Mouse (Mus musculus) intestine, embryonic 14.5 days (tissue): ENCODE data around the gene Pole2. TPM values are rescaled to one million over a fixed set of nuclear protein-coding genes. Genes with fewer than 3 reads are reported as not detected.
"Not testable (repeated sequence)": the region's sequence is repeated elsewhere in the genome, so short reads cannot be mapped to it uniquely, and the experiment has no call there.

Experiments used
- ATAC-seq: fragments of 200-750 bp; cut with Nextera tagmentation; replicated peaks from 2 replicates; pipeline ENCODE4 v1.8.0; 2017; ENCODE audit warnings: low read depth, moderate number of reproducible peaks, moderate TSS enrichment, moderate library complexity; ENCODE audit not compliant: low FRiP score, low TSS enrichment
- DNase-seq: peaks from one replicate; pipeline ENCODE4 v3.0.0-alpha.2; 2018; ENCODE audit warnings: low spot score
- H3K27ac ChIP-seq: fragments of 300-500 bp; sonication (generic); 2 replicates; pipeline ENCODE4 v1.5.1; 2014; ENCODE audit warnings: low read depth, mild to moderate bottlenecking, control low read depth
- H3K27me3 ChIP-seq: fragments of 300-500 bp; sonication (generic); replicated peaks from 2 replicates; pipeline ENCODE4 v1.6.1; 2014; ENCODE audit warnings: low read length, control low read depth; ENCODE audit not compliant: control insufficient read depth, insufficient read depth
- H3K36me3 ChIP-seq: fragments of 300-500 bp; sonication (generic); 2 replicates; pipeline ENCODE4 v1.6.1; 2014; ENCODE audit warnings: low read length, control low read depth; ENCODE audit not compliant: control insufficient read depth, insufficient read depth
- H3K4me1 ChIP-seq: fragments of 300-500 bp; sonication (generic); replicated peaks from 2 replicates; pipeline ENCODE4 v1.6.1; 2014; ENCODE audit warnings: low read length, control low read depth, mixed read lengths; ENCODE audit not compliant: control insufficient read depth, insufficient read depth
- H3K4me2 ChIP-seq: fragments of 300-500 bp; sonication (generic); 2 replicates; pipeline ENCODE4 v1.6.1; 2014; ENCODE audit warnings: low read length
- H3K4me3 ChIP-seq: fragments of 300-500 bp; sonication (generic); 2 replicates; pipeline ENCODE4 v1.5.1; 2014; ENCODE audit warnings: low read depth, low read length, control low read depth, mixed read lengths
- H3K9ac ChIP-seq: fragments of 300-500 bp; sonication (generic); 2 replicates; pipeline ENCODE4 v1.6.1; 2014; ENCODE audit warnings: mild to moderate bottlenecking, low read length
- H3K9me3 ChIP-seq: fragments of 300-500 bp; sonication (generic); 2 replicates; pipeline ENCODE4 v1.6.1; 2016; ENCODE audit warnings: low read length, control low read depth; ENCODE audit not compliant: control insufficient read depth
- WGBS: fragments of 180-500 bp; shearing (Covaris S2); extraction: QIAGEN DNeasy Blood & Tissue Kit; methylation state at CpG from one replicate; pipeline ENCODE4 v1.1.7; 2014; 5-methylcytosine and 5-hydroxymethylcytosine counted together
- microRNA-seq: library from miRNA; unstranded; fragments of <30 nt; microRNA quantifications from one replicate; pipeline ENCODE4, GENCODE M21; 2016
- polyA plus RNA-seq: library from polyadenylated mRNA; unstranded; fragments of >200 nt; fragmentation: Nextera tagmentation; extraction: Ambion mirVana; gene quantifications from 2 replicates; pipeline ENCODE4 v1.2.1, GENCODE M21; 2014

Gene Pole2
- polyA plus RNA-seq, 1 experiment from 2014 or later: 28.1 TPM

DNA sequence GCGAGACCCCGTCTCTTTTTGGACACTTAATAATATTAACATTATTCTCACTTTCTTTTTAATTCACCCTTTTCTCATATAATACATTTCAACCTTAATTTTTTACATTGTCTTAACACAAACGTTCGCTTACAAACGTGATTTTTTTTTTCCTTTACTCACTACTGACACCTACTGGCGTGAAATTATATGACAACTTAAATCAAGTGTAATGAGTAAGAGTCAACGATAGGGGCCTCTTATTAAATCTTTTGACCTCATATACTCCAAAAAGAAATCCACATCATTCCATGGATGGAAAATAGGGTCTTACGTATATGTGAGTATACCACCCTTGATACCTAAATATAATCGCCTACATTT, 68.4 kb downstream of the Pole2 start:
- Histone ChIP-seq H3K9ac (no peak overlapping the region), H3K4me2 (peak overlapping the region; percentile 28), H3K4me3 (peak overlapping the region; percentile 16), H3K27ac (0 out of 2 replicates have a peak overlapping the region, but pooled peaks have one; percentile 38), H3K9me3 (no peaks in the 10 kb centered on the region), H3K4me1 (peaks cover 4% of the 10 kb centered on the region; the same call in 1 of the 2 replicates), H3K27me3 (no peaks in the 10 kb centered on the region), H3K36me3 (peaks cover 24% of the 10 kb centered on the region)
- DNase-seq: no peak
- peak; percentile 28 for ATAC-seq
- WGBS: 5% methylated on average over 9 of the region's 9 CpGs

DNA sequence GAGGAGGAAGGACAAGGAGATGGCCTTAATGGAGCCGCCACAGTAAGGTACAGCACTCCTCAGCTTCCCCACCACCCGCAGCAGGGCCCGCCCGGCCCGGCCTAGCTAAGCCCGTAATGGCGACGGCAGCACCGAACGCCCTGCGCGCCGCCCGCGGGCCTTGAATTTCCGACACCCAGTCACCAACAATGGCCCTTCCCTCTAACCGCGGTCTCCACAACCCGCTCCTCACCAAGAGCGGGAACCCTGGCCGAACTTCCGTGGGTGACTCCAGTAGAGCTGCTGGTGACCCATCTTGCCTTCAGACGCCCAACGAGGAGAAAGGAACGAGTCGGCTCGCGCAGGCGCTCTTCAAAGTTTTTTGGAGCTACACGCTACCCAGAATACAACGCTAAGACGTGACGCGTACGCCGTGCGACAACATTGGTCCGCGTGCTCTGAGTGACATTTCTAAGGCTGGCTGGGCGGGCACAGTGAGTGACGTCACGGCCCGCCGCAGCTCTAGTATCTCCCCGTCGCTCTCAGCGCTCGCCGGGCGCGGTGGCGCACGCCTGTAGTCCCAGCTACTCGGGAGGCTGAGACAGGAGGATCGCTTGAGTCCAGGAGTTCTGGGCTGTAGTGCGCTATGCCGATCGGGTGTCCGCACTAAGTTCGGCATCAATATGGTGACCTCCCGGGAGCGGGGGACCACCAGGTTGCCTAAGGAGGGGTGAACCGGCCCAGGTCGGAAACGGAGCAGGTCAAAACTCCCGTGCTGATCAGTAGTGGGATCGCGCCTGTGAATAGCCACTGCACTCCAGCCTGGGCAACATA, 69.0 kb downstream of the Pole2 start, which contains the start of gene Rps29:
Rps29 (minus strand) TSS at position 422 of the 813 bp plus-strand sequence.
- H3K4me1 ChIP-seq, H3K27me3 ChIP-seq, H3K9me3 ChIP-seq: not testable (repeated sequence)
- peak; percentile 98 for ATAC-seq
- Histone ChIP-seq H3K4me2 (peak within 1 kb of the TSS; percentile 92), H3K36me3 (peaks cover 24% of the 10 kb centered on the region), H3K9ac (peak within 1 kb of the TSS; percentile 95), H3K4me3 (peak within 1 kb of the TSS; percentile 75), H3K27ac (peak within 1 kb of the TSS; percentile 91)
- DNase-seq: peak; percentile 100
- under 1% methylated on average over 53 of the region's 68 CpGs for WGBS

DNA sequence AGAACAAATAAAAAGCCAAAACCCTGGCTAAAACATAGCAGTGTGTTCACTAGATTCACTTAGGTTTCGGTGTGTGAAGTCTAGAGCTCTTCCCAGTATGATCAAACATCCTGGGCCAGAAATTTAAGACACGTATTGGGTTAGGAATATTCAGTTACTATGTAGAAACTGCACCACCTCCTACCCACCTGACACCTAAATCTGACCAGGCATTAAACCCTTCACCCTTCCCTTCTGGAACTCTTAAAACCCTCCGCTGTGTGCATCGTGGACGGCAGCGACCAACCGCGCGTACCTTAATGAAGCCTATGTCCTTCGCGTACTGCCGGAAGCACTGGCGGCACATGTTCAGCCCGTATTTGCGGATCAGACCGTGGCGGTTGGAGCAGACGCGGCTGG, 69.6 kb downstream of the Pole2 start:
- DNase-seq: no peak
- Histone ChIP-seq H3K4me3 (peak overlapping the region; percentile 75), H3K27me3 (no peaks in the 10 kb centered on the region), H3K9me3 (no peaks in the 10 kb centered on the region), H3K4me1 (peaks cover 4% of the 10 kb centered on the region; the same call in 1 of the 2 replicates), H3K36me3 (peaks cover 24% of the 10 kb centered on the region), H3K4me2 (peak overlapping the region; percentile 92), H3K9ac (peak overlapping the region; percentile 95), H3K27ac (peak overlapping the region; percentile 91)
- under 1% methylated on average over 19 of the region's 19 CpGs for WGBS
- no peak for ATAC-seq

DNA sequence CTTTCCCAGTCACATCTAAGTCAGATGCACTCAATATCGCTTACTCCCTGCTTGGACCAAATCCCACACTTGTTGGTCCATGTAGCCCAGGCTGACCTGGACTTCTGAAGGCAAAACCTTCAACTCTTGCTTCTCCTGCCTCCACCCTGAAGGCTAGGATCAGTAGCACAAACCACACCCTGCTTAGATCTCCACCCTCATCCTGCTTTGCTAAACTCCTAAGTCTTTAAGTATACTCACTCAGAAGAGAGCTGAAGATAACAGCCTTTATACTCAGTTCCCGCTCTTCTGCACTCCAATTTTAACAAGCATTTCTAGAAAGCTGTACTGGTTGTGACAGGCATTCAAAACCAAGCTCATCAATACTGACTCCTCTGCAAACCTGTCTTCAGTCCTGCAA, 70.9 kb downstream of the Pole2 start:
- Histone ChIP-seq H3K4me1 (peaks cover 4% of the 10 kb centered on the region; the same call in 1 of the 2 replicates), H3K27ac (no peak overlapping the region), H3K4me3 (no peak overlapping the region), H3K36me3 (peaks cover 24% of the 10 kb centered on the region), H3K4me2 (no peak overlapping the region), H3K9me3 (no peaks in the 10 kb centered on the region), H3K27me3 (no peaks in the 10 kb centered on the region), H3K9ac (no peak overlapping the region)
- ATAC-seq: no peak
- no peak for DNase-seq
- 95% methylated on average over 2 of the region's 2 CpGs for WGBS

DNA sequence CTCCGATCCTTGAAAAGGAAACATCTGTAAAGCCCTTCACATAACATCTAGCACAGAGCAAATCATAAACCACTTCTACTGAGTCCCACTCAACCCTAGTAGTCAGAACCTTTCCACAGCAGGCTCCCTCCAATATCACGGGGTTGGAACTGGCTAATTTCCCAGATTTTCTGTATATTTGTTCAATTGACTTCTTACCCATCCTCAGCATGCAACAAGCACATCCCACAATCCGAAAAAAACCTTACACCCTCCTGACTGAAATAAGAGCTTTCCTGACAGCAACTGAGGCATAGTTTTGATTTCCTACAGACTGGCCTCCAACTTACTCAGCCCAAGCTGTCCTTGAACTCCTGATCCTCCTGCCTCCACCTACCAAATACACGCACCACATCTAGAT, 71.6 kb downstream of the Pole2 start:
- ATAC-seq (no peak), DNase-seq (no peak)
- no peak overlapping the region for H3K9ac ChIP-seq
- H3K36me3 ChIP-seq: peaks cover 24% of the 10 kb centered on the region
- H3K27me3 ChIP-seq: no peaks in the 10 kb centered on the region
- H3K4me2 ChIP-seq: no peak overlapping the region
- 87% methylated on average over 4 of the region's 4 CpGs for WGBS
- no peaks in the 10 kb centered on the region for H3K9me3 ChIP-seq
- H3K4me3 ChIP-seq: no peak overlapping the region
- no peak overlapping the region for H3K27ac ChIP-seq
- peaks cover 4% of the 10 kb centered on the region; the same call in 1 of the 2 replicates for H3K4me1 ChIP-seq

DNA sequence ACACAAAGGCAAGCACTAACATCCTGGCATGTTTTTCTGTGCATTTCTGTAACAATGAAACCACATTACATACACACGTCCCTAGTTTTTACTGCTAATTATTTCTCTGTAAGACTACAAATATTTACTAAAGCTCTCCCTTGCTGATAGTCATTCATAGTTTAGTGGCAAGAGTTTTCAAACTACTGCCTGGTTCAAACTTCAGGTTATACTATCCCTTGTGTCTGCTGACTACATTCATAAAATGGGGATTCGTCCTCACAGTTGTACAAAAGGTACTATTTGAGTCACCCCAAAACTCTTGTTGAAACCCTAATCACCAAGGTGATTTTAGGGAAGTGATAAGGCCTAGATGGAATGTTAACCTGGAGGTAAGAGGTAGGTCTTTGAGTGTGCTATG, 72.1 kb downstream of the Pole2 start:
- peaks cover 4% of the 10 kb centered on the region; the same call in 1 of the 2 replicates for H3K4me1 ChIP-seq
- DNase-seq (no peak), ATAC-seq (no peak)
- H3K4me3 ChIP-seq: no peak overlapping the region
- H3K36me3 ChIP-seq: peaks cover 24% of the 10 kb centered on the region
- 81% methylated on average over 2 of the region's 2 CpGs for WGBS
- H3K27me3 ChIP-seq: no peaks in the 10 kb centered on the region
- H3K9me3 ChIP-seq: no peaks in the 10 kb centered on the region
- H3K4me2 ChIP-seq: no peak overlapping the region
- no peak overlapping the region for H3K27ac ChIP-seq
- H3K9ac ChIP-seq: no peak overlapping the region

Small RNAs within 50 kb of the gene (microRNA-seq; reads per million reads assigned to microRNA genes)
- not detected for gene Gm47287
- 0.59 reads per million for gene Gm47295

Other genes starting within 250 kb of the Pole2 start
- gene Rps29, start 69.0 kb downstream of the Pole2 start, polyA plus RNA-seq: 2,140 and 2,401 TPM in 2 replicates
- 19.7 and 23.4 TPM in 2 replicates for gene Lrr1, start 59.4 kb downstream of the Pole2 start, polyA plus RNA-seq
- gene Rpl36al, start 44.1 kb downstream of the Pole2 start, polyA plus RNA-seq: 678 and 785 TPM in 2 replicates
- gene Mgat2, start 44.0 kb downstream of the Pole2 start, polyA plus RNA-seq: 41.5 and 49.4 TPM in 2 replicates
- gene Gm49383, start 31.1 kb downstream of the Pole2 start, polyA plus RNA-seq: 27.5 and 32.5 TPM in 2 replicates
- gene Dnaaf2, start 29.8 kb downstream of the Pole2 start, polyA plus RNA-seq: 8.1 and 8.7 TPM in 2 replicates
- gene Gm49384, start 23.9 kb downstream of the Pole2 start, polyA plus RNA-seq: 25.8 and 29.4 TPM in 2 replicates
- gene Klhdc1, start 13.0 kb upstream of the Pole2 start, polyA plus RNA-seq: 7.3 and 7.4 TPM in 2 replicates
- 120 and 133 TPM in 2 replicates for gene Klhdc2, start 68.5 kb upstream of the Pole2 start, polyA plus RNA-seq
- 69.1 and 78.7 TPM in 2 replicates for gene Nemf, start 129.0 kb upstream of the Pole2 start, polyA plus RNA-seq
- gene Arf6, start 144.0 kb upstream of the Pole2 start, polyA plus RNA-seq: 48.2 and 53.3 TPM in 2 replicates
- 1.1 and 1.5 TPM in 2 replicates for gene Gm9887, start 144.3 kb upstream of the Pole2 start, polyA plus RNA-seq